Mouse (Mus musculus): Measurements from ENCODE around the gene Dld. TPM values are rescaled to one million over a fixed set of nuclear protein-coding genes. Genes with fewer than 3 reads are reported as not detected.

The Dld gene
- total RNA-seq, 2 experiments from 2014 or later, result 46.2 to 64.6 TPM

DNA sequence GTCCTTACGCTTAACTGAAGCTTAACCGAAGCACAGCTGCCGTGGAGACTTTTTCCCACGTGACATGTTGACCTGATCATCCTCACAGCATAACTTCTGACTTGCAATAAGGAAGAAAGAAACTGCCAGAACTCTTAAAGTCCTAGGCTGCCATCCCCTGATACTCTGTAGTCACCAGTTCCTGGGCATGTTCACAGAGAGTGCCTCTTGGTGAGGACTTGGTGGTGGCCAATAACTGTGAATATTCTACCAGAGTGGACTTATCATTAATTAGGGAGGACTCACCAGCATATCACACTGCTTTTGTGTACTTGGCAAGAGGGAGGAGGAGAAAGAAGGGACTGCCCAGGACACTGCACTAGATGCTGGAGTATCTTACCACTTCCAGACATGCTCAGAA lies 53.1 kb downstream of the Dld start:
- ATAC-seq (replicated peaks; ENCODE audit: low FRiP score, poor library complexity, severe bottlenecking), result no peak

DNA sequence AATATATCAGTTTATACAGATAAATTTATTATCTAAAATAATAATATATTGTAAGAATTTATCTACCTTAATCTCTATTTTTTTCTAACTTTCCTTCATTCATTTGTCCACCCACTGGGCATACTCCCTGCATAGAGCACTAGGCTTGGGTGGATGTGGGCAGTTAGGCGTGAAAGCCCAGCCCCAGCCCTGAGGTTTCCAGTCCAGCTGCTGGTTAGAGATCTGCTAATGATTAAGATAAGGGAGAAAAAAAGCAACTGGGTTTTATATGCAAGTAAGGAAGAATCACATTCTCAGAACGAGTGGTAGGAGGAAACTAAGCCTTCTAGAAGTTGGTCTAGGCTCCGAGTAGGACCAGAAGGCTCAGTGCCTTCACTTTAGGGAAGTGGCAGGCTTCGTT lies 55.2 kb downstream of the Dld start:
- no peak for ATAC-seq (replicated peaks; ENCODE audit: low FRiP score, poor library complexity, severe bottlenecking)

DNA sequence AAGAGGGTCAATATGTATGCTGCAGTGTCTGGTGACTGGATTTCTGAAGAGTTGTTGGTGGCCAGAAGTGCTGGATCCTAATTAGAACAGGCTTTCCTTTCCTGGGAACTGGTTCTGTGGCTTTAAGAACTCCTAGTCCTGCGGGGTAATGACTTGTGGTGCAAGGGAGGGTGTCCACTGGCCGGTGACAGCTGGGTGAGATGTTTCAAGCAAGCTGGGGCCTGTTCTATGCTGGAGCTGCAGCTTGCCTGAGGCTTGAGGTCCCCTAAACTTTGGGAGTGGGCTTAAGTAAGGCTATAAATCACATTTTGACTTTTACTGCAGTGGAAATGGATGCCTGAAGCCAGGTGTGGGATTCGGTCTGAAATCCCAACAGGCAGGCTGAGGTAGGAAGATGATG lies 55.7 kb downstream of the Dld start:
- no peak for ATAC-seq (replicated peaks; ENCODE audit: low FRiP score, poor library complexity, severe bottlenecking)

DNA sequence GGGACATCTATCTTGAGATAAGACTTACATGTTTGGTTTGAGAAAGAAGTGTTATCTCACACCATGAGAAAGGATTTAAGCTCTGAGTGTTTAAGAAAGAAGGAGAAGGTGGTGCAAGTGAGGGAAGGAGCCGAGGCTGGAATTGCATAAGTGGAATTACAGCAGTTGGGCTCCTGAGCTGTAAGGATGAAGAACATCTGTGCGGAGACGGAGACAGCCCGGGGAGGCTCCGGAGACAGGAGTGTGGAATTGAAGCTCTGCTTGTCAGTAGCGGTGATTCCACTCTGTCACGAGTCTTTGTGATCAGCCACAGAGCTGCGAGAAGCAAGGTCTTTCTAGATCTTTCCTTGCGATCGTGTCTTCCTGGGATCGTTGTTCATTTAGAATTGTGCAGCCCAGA lies 56.3 kb downstream of the Dld start:
- ATAC-seq (replicated peaks; ENCODE audit: low FRiP score, poor library complexity, severe bottlenecking), result no peak

DNA sequence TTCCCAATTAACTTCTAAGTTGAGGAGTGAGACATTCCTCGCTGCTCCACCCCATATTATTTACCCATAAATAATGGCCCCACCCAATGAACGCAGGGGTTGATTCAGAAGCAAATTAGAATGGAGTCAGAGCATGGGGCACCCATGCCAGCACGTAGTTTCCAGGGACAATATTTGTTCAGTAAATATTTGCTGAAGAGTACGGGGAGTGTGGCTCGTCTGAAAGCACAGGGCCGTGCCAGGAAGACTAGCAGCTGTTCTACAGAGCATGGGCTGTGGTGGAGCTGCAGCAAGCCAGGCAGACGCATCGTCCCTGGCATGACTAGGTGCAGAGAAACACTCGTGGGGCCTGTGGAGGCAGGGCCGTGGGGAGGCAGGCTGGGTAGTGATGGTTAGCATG lies 56.7 kb downstream of the Dld start:
- ATAC-seq (replicated peaks; ENCODE audit: low FRiP score, poor library complexity, severe bottlenecking), result no peak

DNA sequence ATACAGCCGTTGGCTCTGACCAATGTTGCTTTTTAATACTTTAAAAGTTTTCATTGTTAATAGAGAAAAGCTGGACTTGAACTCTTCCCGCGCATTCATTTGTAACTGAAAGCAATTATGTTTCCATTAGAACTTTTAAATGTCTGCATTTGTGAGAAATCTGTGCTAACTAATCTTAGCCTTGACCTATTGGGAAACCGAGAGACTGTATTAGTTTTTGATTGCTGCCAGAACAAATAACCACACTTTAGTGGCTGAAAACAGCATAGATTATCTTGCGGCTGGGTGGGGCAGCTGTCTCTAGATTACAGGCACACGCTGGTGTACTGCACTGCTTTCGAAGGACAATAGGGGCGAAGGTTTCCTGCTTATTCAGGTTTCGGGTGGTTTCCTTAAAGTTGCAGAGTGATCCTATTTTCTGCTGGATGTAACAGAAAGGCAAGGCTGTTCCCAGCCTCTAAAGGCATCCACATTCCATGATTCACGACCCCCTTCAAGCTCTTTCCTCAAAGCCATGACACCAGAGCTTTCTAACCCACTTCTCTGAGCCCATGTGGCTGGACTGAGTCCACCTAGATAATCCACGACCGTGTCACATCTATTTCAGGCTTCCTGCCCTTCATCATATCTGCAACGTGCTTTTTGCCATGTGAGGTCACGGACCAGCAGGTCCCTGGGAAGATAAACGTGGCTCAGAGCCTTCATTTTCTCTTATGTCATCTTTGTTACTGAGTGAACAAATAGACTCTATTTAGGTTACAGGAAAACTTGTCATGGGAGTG lies 57.7 kb downstream of the Dld start:
- no peak for ATAC-seq (replicated peaks; ENCODE audit: low FRiP score, poor library complexity, severe bottlenecking)

DNA sequence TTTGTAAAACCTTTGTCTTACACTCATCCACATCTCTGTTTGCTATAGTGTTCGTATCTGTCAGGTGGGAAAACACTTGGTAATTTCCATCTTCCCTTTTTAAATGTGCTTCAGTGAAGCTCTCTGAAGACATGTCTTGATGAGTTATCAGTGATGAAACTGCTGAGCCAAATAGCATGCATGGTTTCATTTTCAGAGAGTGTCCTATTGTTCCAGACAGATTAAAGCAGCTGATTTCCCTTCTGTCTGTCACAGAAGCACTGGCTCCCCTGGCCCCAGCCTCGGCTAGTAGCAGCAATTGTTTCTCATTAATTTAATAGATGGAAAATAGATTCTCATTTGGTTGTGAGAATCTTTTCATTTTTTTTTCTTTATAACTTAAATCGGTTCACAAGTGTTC lies 60.3 kb downstream of the Dld start:
- no peak for ATAC-seq (replicated peaks; ENCODE audit: low FRiP score, poor library complexity, severe bottlenecking)

DNA sequence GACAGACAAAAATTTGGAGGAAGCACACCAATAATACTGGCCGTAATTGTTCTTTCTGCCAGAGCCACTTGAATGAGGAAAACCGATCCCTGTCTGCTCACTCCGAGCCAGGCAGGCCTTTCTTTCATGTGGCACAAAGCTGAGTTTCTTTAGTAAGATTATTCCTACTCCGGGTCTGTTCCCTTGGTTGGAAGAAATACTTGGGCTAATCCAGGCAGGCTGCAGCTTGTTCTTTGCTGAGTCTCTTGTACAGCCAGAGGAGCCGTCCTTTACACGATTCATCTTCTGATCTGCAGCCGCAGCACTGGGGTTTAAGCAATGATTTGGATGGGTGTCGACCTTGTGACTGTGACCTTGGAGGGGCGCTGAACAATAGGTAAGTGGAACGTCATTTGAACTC lies 62.2 kb downstream of the Dld start:
- no peak for ATAC-seq (replicated peaks; ENCODE audit: low FRiP score, poor library complexity, severe bottlenecking)

DNA sequence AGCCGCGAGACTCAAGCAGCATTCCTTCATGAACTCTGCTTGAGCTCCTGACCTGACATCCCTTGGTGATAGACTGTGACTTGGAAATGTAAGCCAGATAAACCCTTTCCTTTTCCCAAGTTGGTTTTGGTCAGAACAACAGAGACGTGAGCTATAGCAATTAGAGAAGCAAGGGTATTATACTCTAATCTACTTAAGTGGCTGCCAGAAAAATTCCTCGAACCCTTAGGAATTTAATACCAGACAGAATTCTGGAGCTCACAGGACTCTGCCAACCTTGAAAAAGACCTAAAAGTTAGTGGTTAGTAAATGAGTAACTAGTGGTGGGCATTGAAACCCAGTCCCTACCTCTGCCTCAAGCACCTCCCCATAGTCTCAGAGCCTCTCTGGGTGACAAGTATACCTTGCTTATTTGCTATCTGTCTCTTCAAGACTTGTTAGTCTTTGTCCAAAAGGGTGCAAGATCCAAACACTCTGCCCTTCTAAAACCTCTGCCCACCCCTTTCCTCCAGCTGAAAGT lies 67.6 kb downstream of the Dld start:
- ATAC-seq (replicated peaks; ENCODE audit: low FRiP score, poor library complexity, severe bottlenecking), result no peak

DNA sequence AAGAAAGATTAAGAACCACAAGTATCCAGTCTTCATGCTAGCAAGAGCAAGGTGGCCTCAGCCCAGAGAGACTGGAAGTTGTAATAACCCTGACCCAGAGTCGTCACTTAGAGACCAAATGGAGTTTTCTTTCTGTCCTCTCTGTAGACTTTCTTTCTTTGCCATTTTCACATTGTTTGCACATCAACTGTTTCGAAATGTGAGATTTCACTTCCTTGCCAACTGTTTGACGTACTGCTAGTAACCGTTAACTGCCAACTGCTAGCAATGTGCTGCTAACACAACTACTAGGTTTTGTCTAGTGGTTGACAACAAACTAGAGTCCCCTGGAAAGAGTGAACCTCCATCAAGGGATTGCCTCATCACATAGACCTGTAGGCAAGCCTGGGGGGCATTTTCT lies 68.1 kb downstream of the Dld start:
- no peak for ATAC-seq (replicated peaks; ENCODE audit: low FRiP score, poor library complexity, severe bottlenecking)

DNA sequence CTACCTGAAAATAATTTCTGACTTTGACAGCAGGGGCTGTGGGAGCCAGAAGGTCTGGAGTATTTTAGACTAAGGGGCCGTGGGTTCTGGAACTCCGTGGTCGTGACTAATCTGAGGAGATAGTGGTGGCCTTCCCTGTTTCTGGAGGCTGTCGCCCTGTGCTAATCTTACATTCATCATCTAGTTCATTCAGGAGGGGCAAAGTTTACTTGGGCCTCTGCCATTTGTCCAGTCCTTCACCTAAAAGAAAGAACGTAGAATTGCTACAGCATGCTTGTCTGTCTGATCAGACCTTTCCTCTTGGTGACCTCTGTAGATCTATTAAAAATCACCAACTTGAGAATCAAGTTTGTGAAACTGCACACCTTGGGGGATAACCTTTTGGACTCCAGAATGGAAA lies 69.0 kb downstream of the Dld start:
- no peak for ATAC-seq (replicated peaks; ENCODE audit: low FRiP score, poor library complexity, severe bottlenecking)

Other genes starting within 250 kb of the Dld start
- not detected in 2 replicates for gene Gm6993, start 110.7 kb downstream of the Dld start, total RNA-seq (2015; ENCODE audit: low replicate concordance)
- not detected in 2 replicates for gene Gm6993, start 110.7 kb downstream of the Dld start, total RNA-seq (2017; ENCODE audit: low replicate concordance)
- 1.1 TPM in 1 of 2 replicates, not detected in the other for gene Lamb1, start 86.2 kb downstream of the Dld start, total RNA-seq (2015; ENCODE audit: low replicate concordance)
- 0.64 and 1.1 TPM in 2 replicates for gene Lamb1, start 86.2 kb downstream of the Dld start, total RNA-seq (2017; ENCODE audit: low replicate concordance)
- gene Slc26a3, start 39.4 kb upstream of the Dld start, total RNA-seq (2015; ENCODE audit: low replicate concordance), result not detected in 2 replicates
- gene Slc26a3, start 39.4 kb upstream of the Dld start, total RNA-seq (2017; ENCODE audit: low replicate concordance), result not detected in 2 replicates
- 9.6 and 22.3 TPM in 2 replicates for gene Cbll1, start 148.2 kb upstream of the Dld start, total RNA-seq (2015; ENCODE audit: low replicate concordance)
- 2.0 and 4.6 TPM in 2 replicates for gene Cbll1, start 148.2 kb upstream of the Dld start, total RNA-seq (2017; ENCODE audit: low replicate concordance)
- not detected in 2 replicates for gene Slc26a4, start 208.5 kb upstream of the Dld start, total RNA-seq (2015; ENCODE audit: low replicate concordance)
- not detected in 2 replicates for gene Slc26a4, start 208.5 kb upstream of the Dld start, total RNA-seq (2017; ENCODE audit: low replicate concordance)

All from erythroid progenitor cell, adult 5-6 weeks (primary cell).